In genomic region chr12:113186326-113187010, GRCm38 (mm10) we compare ENCODE assay signal across 8 mouse cellular contexts. TPM values are rescaled to one million over a fixed set of nuclear protein-coding genes. Genes with fewer than 3 reads are reported as not detected.
DNase-seq lines count a peak whose midpoint lies in the region; ATAC-seq and TF ChIP-seq lines count a peak whose summit lies in the region.

No protein-coding gene starts in this region.

- H3K4me3 ChIP-seq in gastrocnemius, adult 2 months = peak overlapping the region; percentile 73
- peak overlapping the region; percentile 60 for H3K4me3 ChIP-seq in limb, embryonic 13.5 days
- H3K4me3 ChIP-seq in stomach, postnatal 0 days (ENCODE audit: low read depth, low read length) = peak overlapping the region; percentile 56

- no peak for TF ChIP-seq EP300 in stomach, postnatal 0 days (optimal IDR thresholded peaks at IDR 0.05)

- intact Hi-C loops in gastrocnemius, adult 2 months (cut with DNase I) = no loop called here
- intact Hi-C loops in gastrocnemius, postnatal 14 days (cut with DNase I; ENCODE audit: low total_unique reads) = no loop called here

- TF ChIP-seq CTCF in gastrocnemius, adult 2 months (IDR thresholded peaks at IDR 0.05) = no peak
- TF ChIP-seq CTCF in stomach, postnatal 0 days (IDR thresholded peaks at IDR 0.05; ENCODE audit: low read depth) = no peak

- H3K9me3 ChIP-seq in limb, embryonic 13.5 days = 0 out of 2 replicates have a peak, but pooled peaks cover 4% of the 10 kb centered on the region
- H3K9me3 ChIP-seq in stomach, postnatal 0 days (ENCODE audit: control insufficient read depth, low read length) = no peaks in the 10 kb centered on the region

- ATAC-seq in limb, embryonic 13.5 days (ENCODE audit: low FRiP score, low read depth) = no peak
- ATAC-seq in stomach, postnatal 0 days (ENCODE audit: low FRiP score, low TSS enrichment) = no peak

- DNase-seq in gastrocnemius, adult 2 months = no peak
- no peak for DNase-seq in gastrocnemius, adult 18-20 months (ENCODE audit: low spot score)
- peak; percentile 45 for DNase-seq in thymus, postnatal 4 days
- DNase-seq in thymus, postnatal 14 days = no peak
- no peak for DNase-seq in stomach, postnatal 0 days (ENCODE audit: low spot score)
- DNase-seq in gastrocnemius, postnatal 14 days = no peak
- DNase-seq in adrenal gland, adult 8-10 months = no peak

- WGBS in limb, embryonic 13.5 days = 36% methylated on average over 12 of the region's 12 CpGs
- 50% methylated on average over 12 of the region's 12 CpGs for WGBS in stomach, postnatal 0 days

- H3K4me1 ChIP-seq in limb, embryonic 13.5 days = peaks cover 28% of the 10 kb centered on the region
- peaks cover 2% of the 10 kb centered on the region for H3K4me1 ChIP-seq in stomach, postnatal 0 days (replicated peaks; ENCODE audit: control insufficient read depth, insufficient read depth)

- H3K27ac ChIP-seq in gastrocnemius, adult 2 months = no peak overlapping the region
- no peak overlapping the region for H3K27ac ChIP-seq in limb, embryonic 13.5 days
- H3K27ac ChIP-seq in stomach, postnatal 0 days (replicated peaks) = no peak overlapping the region

- peak overlapping the region; percentile 78 for H3K9ac ChIP-seq in limb, embryonic 13.5 days
- H3K9ac ChIP-seq in stomach, postnatal 0 days (ENCODE audit: low read length) = peak overlapping the region; percentile 63

- H3K36me3 ChIP-seq in limb, embryonic 13.5 days = peaks cover 35% of the 10 kb centered on the region
- no peaks in the 10 kb centered on the region for H3K36me3 ChIP-seq in stomach, postnatal 0 days (ENCODE audit: control insufficient read depth, insufficient read depth, low read length)

- peak overlapping the region; percentile 92 for H3K4me2 ChIP-seq in limb, embryonic 13.5 days (replicated peaks)
- H3K4me2 ChIP-seq in stomach, postnatal 0 days (replicated peaks; ENCODE audit: low read depth) = peak overlapping the region; percentile 74

- H3K27me3 ChIP-seq in limb, embryonic 13.5 days = peaks cover 32% of the 10 kb centered on the region
- no peaks in the 10 kb centered on the region; the same call in 1 of the 2 replicates for H3K27me3 ChIP-seq in stomach, postnatal 0 days (ENCODE audit: control insufficient read depth, insufficient read depth, low read length)

RNA-seq across cellular contexts. Expression of gene Tmem121, which starts 0.7 kb away (rescaled TPM):
- not detected for total RNA-seq in gastrocnemius, adult 2 months (2021)
- total RNA-seq in gastrocnemius, adult 18-20 months (2021) = under 1 TPM in 1 of 2 experiments, not detected in 1; 0.14 TPM
- 21.2 and 23.4 TPM in 2 replicates for polyA plus RNA-seq in limb, embryonic 13.5 days (2015; fragmentation: Nextera tagmentation; extraction: Ambion mirVana)
- polyA plus RNA-seq in stomach, postnatal 0 days (2015; fragmentation: Nextera tagmentation; extraction: Ambion mirVana) = 4.2 and 4.6 TPM in 2 replicates
- total RNA-seq in gastrocnemius, postnatal 14 days (2021) = under 1 TPM; 0.33 to 0.47 TPM
- 10 to 100 TPM in 2 of 4 experiments, 1 to 10 TPM in 2; 5.1 to 13.1 (median 8.4) TPM for total RNA-seq in adrenal gland, adult 8-10 months (2022)

RNA-seq across cellular contexts. Expression of gene Tedc1, which starts 30.2 kb away (rescaled TPM):
- total RNA-seq in gastrocnemius, adult 2 months (2021) = not detected
- not detected for total RNA-seq in gastrocnemius, adult 18-20 months (2021)
- polyA plus RNA-seq in limb, embryonic 13.5 days (2015; fragmentation: Nextera tagmentation; extraction: Ambion mirVana) = 35.5 and 36.6 TPM in 2 replicates
- polyA plus RNA-seq in stomach, postnatal 0 days (2015; fragmentation: Nextera tagmentation; extraction: Ambion mirVana) = 5.7 and 6.0 TPM in 2 replicates
- 1 to 10 TPM in 1 of 2 experiments, under 1 TPM in 1; 0.69 to 1.6 TPM for total RNA-seq in gastrocnemius, postnatal 14 days (2021)
- 1 to 10 TPM in 3 of 4 experiments, under 1 TPM in 1; 0.87 to 1.8 (median 1.5) TPM for total RNA-seq in adrenal gland, adult 8-10 months (2022)

RNA-seq across cellular contexts. Expression of gene Crip1, which starts 40.4 kb away (rescaled TPM):
- 100 to 1,000 TPM in 1 of 2 experiments, 10 to 100 TPM in 1; 71.2 to 113 TPM for total RNA-seq in gastrocnemius, adult 2 months (2021)
- total RNA-seq in gastrocnemius, adult 18-20 months (2021) = 100 to 1,000 TPM in 1 of 2 experiments, 10 to 100 TPM in 1; 65.3 to 100 TPM
- polyA plus RNA-seq in limb, embryonic 13.5 days (2015; fragmentation: Nextera tagmentation; extraction: Ambion mirVana) = 147 and 154 TPM in 2 replicates
- polyA plus RNA-seq in stomach, postnatal 0 days (2015; fragmentation: Nextera tagmentation; extraction: Ambion mirVana) = 585 and 865 TPM in 2 replicates
- total RNA-seq in gastrocnemius, postnatal 14 days (2021) = 100 to 1,000 TPM; 115 to 139 TPM
- 10 to 100 TPM; 55.3 to 90.7 (median 59.7) TPM for total RNA-seq in adrenal gland, adult 8-10 months (2022)

RNA-seq across cellular contexts. Expression of gene Crip2, which starts 46.4 kb away (rescaled TPM):
- total RNA-seq in gastrocnemius, adult 2 months (2021) = 10 to 100 TPM; 32.4 to 41.1 TPM
- total RNA-seq in gastrocnemius, adult 18-20 months (2021) = 10 to 100 TPM; 28.2 to 43.8 TPM
- polyA plus RNA-seq in limb, embryonic 13.5 days (2015; fragmentation: Nextera tagmentation; extraction: Ambion mirVana) = 70.0 and 70.4 TPM in 2 replicates
- 106 and 112 TPM in 2 replicates for polyA plus RNA-seq in stomach, postnatal 0 days (2015; fragmentation: Nextera tagmentation; extraction: Ambion mirVana)
- total RNA-seq in gastrocnemius, postnatal 14 days (2021) = 10 to 100 TPM; 82.5 to 84.7 TPM
- 10 to 100 TPM; 46.7 to 65.5 (median 58.4) TPM for total RNA-seq in adrenal gland, adult 8-10 months (2022)

Comparison
In these comparisons a context has a peak if more than half of its experiments do, and no peak if none do; other contexts are left out.
1. RNA of gene Tmem121, which starts 0.7 kb away (total RNA-seq): 5.1 to 13.1 TPM in adrenal gland, adult 8-10 months; 0.33 to 0.47 TPM in gastrocnemius, postnatal 14 days, 0.14 TPM in gastrocnemius, adult 18-20 months and not detected in gastrocnemius, adult 2 months; every median in the first group is over 4 times any median in the second.
2. Peak in every context shown above with its lines, with median percentiles within 50 percentile points of each other: H3K4me3 ChIP-seq.